Mouse (Mus musculus) cerebellum, adult 9-10 months (tissue): ENCODE measurements at regions not wholly inside any gene's neighbourhood (a gene's known extent, or its start where the extent isn't known, plus 50 kb on each side); places are given as distances from the start of the nearest gene placed in this dataset.

Experiments used
- DNase-seq: peaks from one replicate; pipeline ENCODE4 v3.0.0; 2022

DNA sequence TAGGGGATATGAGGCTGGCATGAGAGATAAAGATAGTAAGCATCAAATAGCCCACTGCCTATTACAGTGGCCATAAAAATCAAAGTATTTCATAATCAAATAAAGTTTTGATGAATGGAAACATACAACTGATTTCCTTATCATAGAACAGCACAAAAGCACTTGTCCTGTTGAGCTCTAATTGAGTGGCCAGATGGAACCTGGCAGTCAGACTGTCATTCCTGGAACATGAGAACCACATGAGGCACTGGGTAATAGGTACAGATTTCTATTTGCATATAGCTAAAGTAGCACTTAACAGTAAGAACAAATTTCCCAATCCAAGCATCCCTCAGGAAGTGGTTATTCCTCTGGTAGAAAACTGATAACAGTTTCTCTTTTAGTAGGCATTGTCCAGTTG, 732.3 kb downstream of the Hdgfl1 start:
- no peak for DNase-seq

GRCm38 (mm10) chr13:26026386-26026785, 743.6 kb downstream of the Hdgfl1 start:
- DNase-seq = no peak

- no peak for DNase-seq
Observed at GRCm38 (mm10) chr13:26024696-26025095, 745.3 kb downstream of the Hdgfl1 start.

- DNase-seq = no peak
Observed at GRCm38 (mm10) chr13:26020491-26020890, 749.5 kb downstream of the Hdgfl1 start.

- no peak for DNase-seq
Observed at GRCm38 (mm10) chr13:26009131-26009530, 738.8 kb upstream of the Nrsn1 start.

DNA sequence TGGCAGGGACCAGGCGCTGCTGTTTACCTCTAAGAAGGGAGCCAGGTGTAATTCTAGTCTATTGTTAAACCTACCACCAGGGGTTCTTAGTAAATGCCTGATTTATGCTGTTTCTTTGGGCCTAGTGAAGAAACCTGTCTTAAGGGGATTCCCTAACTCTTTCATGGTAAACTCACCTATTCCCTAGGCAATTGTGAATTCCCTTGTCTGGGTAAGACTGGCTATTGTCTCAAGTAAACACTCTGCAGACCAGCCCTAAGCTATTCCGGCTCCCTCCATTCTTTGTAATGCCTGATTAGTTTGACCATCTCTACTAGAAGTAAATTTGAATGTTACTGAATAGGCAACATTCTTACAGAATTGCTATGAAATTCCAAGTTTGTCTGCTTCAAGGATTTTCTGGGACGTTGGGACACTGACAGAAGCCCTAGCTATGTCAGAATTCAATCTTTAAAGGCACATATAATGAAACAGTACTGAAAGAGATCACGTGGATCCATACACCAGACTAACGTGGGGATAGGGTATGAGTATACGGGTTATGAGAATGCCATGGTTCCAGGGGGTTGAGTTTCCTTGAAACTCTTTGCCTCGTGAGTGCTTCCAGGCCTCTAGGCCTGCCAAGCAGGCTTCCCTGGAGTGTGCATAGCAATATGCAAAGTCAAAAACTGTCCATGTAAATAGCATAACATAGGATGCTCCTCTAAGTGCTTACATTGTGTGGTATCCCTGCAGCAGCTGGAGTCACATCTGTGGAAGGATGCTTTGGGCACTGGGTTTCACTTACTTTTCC, 734.7 kb upstream of the Nrsn1 start:
- DNase-seq = no peak

DNA sequence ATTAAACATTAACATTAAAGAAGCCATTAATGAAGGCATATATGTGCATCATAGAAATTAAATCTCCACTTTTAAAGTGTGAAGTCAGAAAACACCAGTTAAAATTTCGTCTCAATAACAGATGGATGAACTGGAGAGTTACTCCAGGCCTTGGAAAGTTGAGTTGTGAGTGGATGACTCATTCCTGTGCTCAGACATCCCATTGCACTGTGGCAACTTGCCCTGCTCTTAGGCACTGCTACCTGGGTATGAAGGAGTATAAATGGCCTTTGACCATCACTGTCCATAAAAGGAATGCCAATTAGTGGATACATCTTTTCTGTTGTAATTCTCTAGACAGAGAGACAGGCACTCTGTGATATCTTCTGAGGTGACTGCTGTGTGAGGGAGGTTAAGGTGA, 723.2 kb upstream of the Nrsn1 start:
- no peak for DNase-seq

GRCm38 (mm10) chr13:25989067-25989756, 718.9 kb upstream of the Nrsn1 start:
- no peak for DNase-seq

- no peak for DNase-seq
Observed at GRCm38 (mm10) chr13:25984535-25984934, 714.2 kb upstream of the Nrsn1 start.

- DNase-seq = no peak
Observed at GRCm38 (mm10) chr13:25983659-25984058, 713.4 kb upstream of the Nrsn1 start.

GRCm38 (mm10) chr13:25978648-25979047, 708.3 kb upstream of the Nrsn1 start:
- no peak for DNase-seq

GRCm38 (mm10) chr13:25958592-25958991, 688.3 kb upstream of the Nrsn1 start:
- no peak for DNase-seq

DNA sequence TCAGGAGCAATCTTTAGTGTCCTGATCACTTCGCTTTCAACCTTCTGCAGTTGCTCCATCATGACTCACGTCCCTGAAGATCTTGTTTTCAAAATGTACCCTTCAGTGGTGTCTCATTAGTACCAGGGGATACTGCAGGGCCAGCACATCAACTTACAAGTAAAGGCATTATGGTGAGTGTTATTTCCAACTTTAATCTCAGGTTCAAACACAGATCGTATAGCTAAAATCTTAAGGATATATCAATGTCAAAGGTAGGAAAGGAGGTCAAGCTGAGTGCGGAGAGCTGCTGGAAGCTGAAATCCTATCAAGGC, 687.8 kb upstream of the Nrsn1 start:
- DNase-seq = no peak

DNA sequence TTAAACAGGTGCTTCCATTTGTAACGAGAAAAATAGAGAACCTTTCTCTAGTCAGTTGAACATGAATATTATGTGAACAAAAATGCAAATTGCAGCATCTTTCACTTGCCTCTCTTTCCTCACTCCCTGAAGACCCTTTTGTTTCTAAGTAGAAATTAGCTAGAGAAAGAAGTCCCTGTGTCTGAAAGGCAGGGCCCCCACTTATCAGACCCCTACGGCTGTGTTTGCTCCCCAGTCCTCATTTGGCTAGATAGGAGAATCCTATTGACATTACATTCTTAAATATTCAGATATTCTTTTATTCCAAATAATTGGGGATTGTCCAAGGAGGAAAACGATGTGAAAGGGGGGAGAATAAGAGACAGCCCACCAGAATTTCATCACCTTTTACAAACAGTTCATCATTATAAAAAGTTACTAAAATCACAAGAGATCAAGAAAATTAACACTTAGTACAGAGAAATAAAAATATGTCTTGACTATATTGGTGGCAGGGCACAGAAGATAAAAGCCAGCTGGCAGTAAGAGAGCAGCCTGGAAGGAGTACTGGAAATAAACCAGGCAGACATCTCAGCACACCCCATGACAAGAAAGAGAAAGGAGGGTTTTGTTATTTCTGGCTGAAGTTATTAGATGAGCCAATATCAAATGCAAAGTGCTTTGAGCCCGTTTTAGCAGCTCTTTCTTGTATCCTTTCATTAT, 687.3 kb upstream of the Nrsn1 start:
- DNase-seq = no peak

DNA sequence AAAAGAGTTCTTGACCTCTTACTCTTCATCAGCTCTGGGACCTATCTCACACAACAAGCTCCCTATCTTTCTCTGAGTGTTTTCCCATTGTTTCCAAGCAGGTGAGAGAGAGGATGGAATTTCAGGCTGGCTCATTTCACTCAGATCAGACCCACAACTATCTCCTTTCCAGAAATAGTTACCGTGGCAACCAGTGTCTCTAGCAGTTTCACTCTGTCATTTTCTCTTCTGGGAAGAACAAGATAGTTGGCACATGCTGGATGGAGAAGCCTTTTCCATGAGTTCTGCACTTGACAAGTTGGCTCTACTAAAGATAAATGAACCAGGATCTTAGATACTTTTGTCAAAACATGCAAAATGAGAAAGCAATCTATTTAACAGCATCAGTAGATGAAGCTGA, 667.3 kb upstream of the Nrsn1 start:
- no peak for DNase-seq

- no peak for DNase-seq
Observed at GRCm38 (mm10) chr13:25933783-25934182, 663.5 kb upstream of the Nrsn1 start.

DNA sequence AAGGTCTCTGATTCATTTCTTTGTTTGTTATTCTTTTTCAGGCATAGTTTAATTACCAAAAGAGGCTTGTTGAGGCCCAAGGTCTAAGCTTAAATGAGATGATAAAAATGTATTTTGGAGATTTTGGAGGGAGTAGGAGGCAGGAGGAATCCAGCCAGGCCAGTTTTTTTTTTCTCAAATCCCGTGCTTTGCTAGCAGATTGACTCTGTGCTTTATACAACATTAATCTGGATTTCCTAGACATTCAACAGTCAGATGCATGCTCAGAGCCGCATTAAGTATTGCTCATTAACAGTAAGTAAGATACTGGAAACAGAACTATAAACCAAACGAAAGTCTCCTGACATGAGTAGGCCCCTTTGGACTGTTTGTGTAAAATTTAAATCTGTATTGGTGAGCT, 662.9 kb upstream of the Nrsn1 start:
- DNase-seq = no peak

DNA sequence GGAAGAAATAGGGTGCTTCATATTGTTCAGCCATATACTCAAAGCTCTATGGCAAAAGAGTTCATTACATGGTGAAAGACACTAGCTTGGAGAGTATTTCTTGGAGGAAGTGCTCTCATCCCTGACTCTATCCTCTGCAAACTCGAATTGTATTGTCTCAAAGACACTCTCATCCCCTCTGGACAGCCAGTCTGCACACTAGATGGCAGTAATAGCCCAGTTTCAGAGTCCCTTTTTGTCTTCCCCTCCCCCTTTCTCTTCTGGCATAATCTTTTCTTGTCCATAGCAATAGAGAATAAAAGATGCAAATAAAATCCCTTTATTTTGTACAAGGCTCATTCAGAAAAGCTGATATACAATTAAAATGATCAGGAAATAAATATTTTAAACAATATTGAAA, 662.5 kb upstream of the Nrsn1 start:
- DNase-seq = peak; percentile 48

GRCm38 (mm10) chr13:25932365-25932764, 662.1 kb upstream of the Nrsn1 start:
- no peak for DNase-seq

DNA sequence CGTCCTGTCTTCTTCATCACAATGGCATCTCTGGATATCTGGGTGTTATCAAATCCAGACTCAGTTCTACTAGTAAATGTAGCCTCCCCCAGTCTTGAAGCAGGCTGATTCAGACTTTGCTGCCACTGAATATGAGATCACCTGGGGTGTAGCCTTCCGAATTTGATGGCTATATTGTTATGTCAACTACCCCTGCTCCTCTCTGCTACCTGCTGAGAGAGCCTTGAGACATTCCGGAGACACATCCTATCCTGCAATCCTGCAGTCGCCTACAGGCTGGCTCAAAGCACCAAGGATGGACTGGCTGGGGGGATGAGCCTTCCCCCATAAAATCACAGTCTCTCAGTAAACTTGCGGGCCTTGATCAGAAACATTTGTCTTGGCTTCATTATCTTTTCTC, 655.4 kb upstream of the Nrsn1 start:
- no peak for DNase-seq

GRCm38 (mm10) chr13:25899871-25900270, 629.6 kb upstream of the Nrsn1 start:
- no peak for DNase-seq

- no peak for DNase-seq
Observed at GRCm38 (mm10) chr13:25893150-25893549, 622.8 kb upstream of the Nrsn1 start.

GRCm38 (mm10) chr13:25882818-25883217, 612.5 kb upstream of the Nrsn1 start:
- DNase-seq = no peak

- no peak for DNase-seq
Observed at GRCm38 (mm10) chr13:25868923-25869322, 598.6 kb upstream of the Nrsn1 start.
